Mouse (Mus musculus) liver, embryonic 12.5 days (tissue): Measurements from ENCODE around the gene Atp2c2. TPM values are rescaled to one million over a fixed set of nuclear protein-coding genes. Genes with fewer than 3 reads are reported as not detected.

ENCODE experiments used
- ATAC-seq: fragments of 200-750 bp; cut with Nextera tagmentation; 2 replicates; pipeline ENCODE4 v1.8.0; 2017; ENCODE audit warnings: moderate number of reproducible peaks, mild to moderate bottlenecking, moderate library complexity
- H3K27ac ChIP-seq: fragments of 300-500 bp; sonication (generic); 2 replicates; pipeline ENCODE4 v1.5.1; 2016; ENCODE audit warnings: mild to moderate bottlenecking
- H3K27me3 ChIP-seq: fragments of 300-500 bp; sonication (generic); replicated peaks from 2 replicates; pipeline ENCODE4 v1.6.1; 2016; ENCODE audit warnings: mild to moderate bottlenecking, moderate library complexity
- H3K36me3 ChIP-seq: fragments of 300-500 bp; sonication (generic); 2 replicates; pipeline ENCODE4 v1.6.1; 2016; ENCODE audit warnings: mild to moderate bottlenecking, moderate library complexity
- H3K4me1 ChIP-seq: fragments of 300-500 bp; sonication (generic); 2 replicates; pipeline ENCODE4 v1.6.1; 2016
- H3K4me2 ChIP-seq: fragments of 300-500 bp; sonication (generic); 2 replicates; pipeline ENCODE4 v1.6.1; 2016; ENCODE audit warnings: mild to moderate bottlenecking, moderate library complexity
- H3K4me3 ChIP-seq: fragments of 300-500 bp; sonication (generic); 2 replicates; pipeline ENCODE4 v1.5.1; 2016; ENCODE audit warnings: mild to moderate bottlenecking, moderate library complexity
- H3K9ac ChIP-seq: fragments of 300-500 bp; sonication (generic); 2 replicates; pipeline ENCODE4 v1.6.1; 2016; ENCODE audit warnings: mild to moderate bottlenecking, moderate library complexity
- H3K9me3 ChIP-seq: fragments of 300-500 bp; sonication (generic); replicated peaks from 2 replicates; pipeline ENCODE4 v1.6.1; 2016; ENCODE audit warnings: mild to moderate bottlenecking, moderate library complexity
- WGBS: fragments of 180-500 bp; shearing (Covaris S2); methylation state at CpG from one replicate; pipeline ENCODE4 v1.1.7; 2016; ENCODE audit not compliant: insufficient replicate concordance; 5-methylcytosine and 5-hydroxymethylcytosine counted together
- polyA plus RNA-seq: library from polyadenylated mRNA; unstranded; fragments of >200 nt; fragmentation: Nextera tagmentation; extraction: Ambion mirVana; gene quantifications from 2 replicates; pipeline ENCODE4 v1.2.1, GENCODE M21; 2016

Atp2c2 gene
- polyA plus RNA-seq, 1 experiment from 2014 or later = 0.14 TPM

GRCm38 (mm10) chr8:119727093-119727492 lies 27.3 kb downstream of the Atp2c2 start:
- H3K9ac ChIP-seq = no peak overlapping the region
- peaks cover 16% of the 10 kb centered on the region for H3K4me1 ChIP-seq
- H3K27me3 ChIP-seq = peaks cover 38% of the 10 kb centered on the region
- H3K4me3 ChIP-seq = no peak overlapping the region
- WGBS = 37% methylated on average over 8 of the region's 8 CpGs
- H3K9me3 ChIP-seq = no peaks in the 10 kb centered on the region
- peak; percentile 66; the same call in 1 of the 2 replicates for ATAC-seq
- H3K4me2 ChIP-seq = peak overlapping the region; percentile 23
- no peak overlapping the region for H3K27ac ChIP-seq
- H3K36me3 ChIP-seq = no peaks in the 10 kb centered on the region

DNA sequence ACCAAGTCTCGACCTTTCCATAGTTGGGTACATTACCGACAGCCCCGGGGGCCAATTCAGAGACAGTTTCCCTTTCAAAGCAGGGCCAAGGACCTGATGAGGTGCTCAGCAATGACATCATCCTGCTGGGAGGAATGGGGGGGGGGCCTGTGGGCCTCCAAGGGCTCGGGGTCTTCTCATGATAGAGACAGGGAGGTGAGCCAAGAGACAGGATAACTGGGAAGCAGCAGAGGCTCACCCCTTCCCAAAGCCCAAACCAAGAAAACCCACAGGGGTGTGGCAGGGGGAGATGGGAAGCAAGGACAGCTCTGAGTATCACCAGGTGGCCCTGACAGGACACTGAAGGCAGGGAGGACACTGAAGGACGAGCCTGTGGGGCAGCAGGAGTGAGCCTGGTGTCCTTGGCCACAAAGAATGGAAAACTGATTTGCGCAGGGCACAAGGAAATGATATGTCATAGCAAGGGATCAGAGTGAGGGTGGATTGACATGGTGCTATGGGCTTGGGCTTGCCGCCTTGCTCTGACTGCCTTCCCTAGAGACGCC lies 28.6 kb downstream of the Atp2c2 start:
- no peaks in the 10 kb centered on the region for H3K36me3 ChIP-seq
- ATAC-seq = no peak
- no peak overlapping the region for H3K4me3 ChIP-seq
- H3K9ac ChIP-seq = no peak overlapping the region
- no peak overlapping the region for H3K4me2 ChIP-seq
- no peaks in the 10 kb centered on the region for H3K9me3 ChIP-seq
- WGBS = 66% methylated on average over 8 of the region's 8 CpGs
- H3K4me1 ChIP-seq = peaks cover 16% of the 10 kb centered on the region
- no peak overlapping the region for H3K27ac ChIP-seq
- H3K27me3 ChIP-seq = peaks cover 31% of the 10 kb centered on the region

GRCm38 (mm10) chr8:119732072-119732471 lies 32.3 kb downstream of the Atp2c2 start:
- no peak for ATAC-seq
- no peak overlapping the region for H3K4me3 ChIP-seq
- no peaks in the 10 kb centered on the region for H3K36me3 ChIP-seq
- H3K27me3 ChIP-seq = peaks cover 32% of the 10 kb centered on the region
- H3K9ac ChIP-seq = no peak overlapping the region
- 66% methylated on average over 13 of the region's 13 CpGs for WGBS
- no peak overlapping the region for H3K4me2 ChIP-seq
- H3K4me1 ChIP-seq = peaks cover 5% of the 10 kb centered on the region
- H3K9me3 ChIP-seq = no peaks in the 10 kb centered on the region
- no peak overlapping the region for H3K27ac ChIP-seq

GRCm38 (mm10) chr8:119736348-119736917 lies 36.6 kb downstream of the Atp2c2 start:
- Histone ChIP-seq H3K36me3 (no peaks in the 10 kb centered on the region), H3K4me1 (peaks cover 17% of the 10 kb centered on the region), H3K4me3 (no peak overlapping the region), H3K27me3 (peaks cover 21% of the 10 kb centered on the region), H3K27ac (no peak overlapping the region), H3K9ac (no peak overlapping the region), H3K9me3 (no peaks in the 10 kb centered on the region), H3K4me2 (no peak overlapping the region)
- WGBS = 67% methylated on average over 10 of the region's 10 CpGs
- ATAC-seq = no peak

- H3K4me3 ChIP-seq = no peak overlapping the region
- no peaks in the 10 kb centered on the region for H3K9me3 ChIP-seq
- no peak overlapping the region for H3K4me2 ChIP-seq
- no peak for ATAC-seq
- peaks cover 13% of the 10 kb centered on the region; the same call in 1 of the 2 replicates for H3K27me3 ChIP-seq
- 55% methylated on average over 11 of the region's 11 CpGs for WGBS
- H3K4me1 ChIP-seq = peaks cover 17% of the 10 kb centered on the region
- H3K27ac ChIP-seq = no peak overlapping the region
- H3K9ac ChIP-seq = no peak overlapping the region
- H3K36me3 ChIP-seq = no peaks in the 10 kb centered on the region
These were observed 37.5 kb downstream of the Atp2c2 start for GRCm38 (mm10) chr8:119737093-119737900.

DNA sequence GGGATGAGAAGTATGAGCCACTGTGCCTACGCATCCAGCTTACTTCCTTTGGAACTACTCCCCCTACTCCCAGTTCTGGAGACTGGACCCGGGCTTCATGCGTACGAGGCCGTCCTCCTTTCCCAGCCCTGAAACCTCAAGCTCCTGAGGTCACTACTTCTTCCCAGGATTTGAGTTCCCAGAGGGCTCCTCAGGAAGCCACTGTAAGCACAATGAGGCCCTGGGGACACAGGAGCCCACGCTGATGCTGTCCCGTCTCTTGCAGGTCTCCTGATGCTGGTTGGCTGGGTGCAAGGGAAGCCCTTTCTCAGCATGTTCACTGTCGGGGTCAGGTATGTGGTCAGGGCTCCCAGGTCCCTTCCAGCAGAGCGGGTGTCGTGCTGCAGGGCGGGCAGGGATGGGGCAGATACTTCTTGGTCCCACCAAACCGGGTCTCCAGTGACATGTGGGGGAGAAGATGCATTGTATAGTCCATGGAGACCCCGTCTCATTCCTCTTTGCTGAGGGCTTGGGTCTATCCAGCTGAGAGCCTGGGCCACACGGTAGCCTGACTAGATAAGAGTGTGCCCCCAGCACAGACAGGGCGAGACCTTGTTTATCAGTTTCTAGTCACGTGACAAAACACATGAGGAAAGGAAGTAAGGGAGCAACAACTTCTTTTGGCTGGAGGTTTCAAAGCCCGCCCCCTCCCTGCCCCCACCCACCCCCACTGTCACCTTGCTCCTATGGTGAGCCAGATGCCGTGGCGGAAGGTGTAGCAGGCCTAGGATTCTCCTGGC lies 38.5 kb downstream of the Atp2c2 start:
- Histone ChIP-seq H3K4me3 (no peak overlapping the region), H3K4me1 (peaks cover 17% of the 10 kb centered on the region), H3K9ac (no peak overlapping the region), H3K9me3 (no peaks in the 10 kb centered on the region), H3K4me2 (peak overlapping the region; percentile 24; the same call in 1 of the 2 replicates), H3K27ac (no peak overlapping the region), H3K27me3 (0 out of 2 replicates have a peak, but pooled peaks cover 7% of the 10 kb centered on the region), H3K36me3 (no peaks in the 10 kb centered on the region)
- 46% methylated on average over 19 of the region's 19 CpGs for WGBS
- ATAC-seq = peak; percentile 61; the same call in 1 of the 2 replicates

DNA sequence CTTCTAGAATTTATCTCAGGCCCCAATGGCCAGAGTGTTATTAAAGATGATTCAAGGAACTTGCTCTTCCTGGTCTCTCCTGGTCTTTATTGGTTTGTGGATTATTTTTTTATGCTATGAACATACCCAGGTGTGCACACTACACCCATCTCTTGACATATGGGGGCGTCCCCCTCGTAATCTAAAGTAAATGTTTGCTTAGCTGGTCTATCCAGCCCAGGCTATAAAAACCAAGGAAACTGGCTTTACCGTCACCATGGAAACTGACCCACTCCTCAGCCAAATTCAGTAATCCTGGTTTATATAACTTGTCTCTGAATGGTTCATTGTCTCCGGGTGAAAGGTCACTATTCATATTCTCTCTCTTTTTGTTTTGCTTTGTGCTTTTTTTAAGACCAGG lies 40.8 kb downstream of the Atp2c2 start:
- no peak overlapping the region for H3K4me3 ChIP-seq
- H3K4me1 ChIP-seq = peaks cover 17% of the 10 kb centered on the region
- no peak overlapping the region for H3K9ac ChIP-seq
- no peak overlapping the region for H3K4me2 ChIP-seq
- no peak overlapping the region for H3K27ac ChIP-seq
- no peak for ATAC-seq
- no peaks in the 10 kb centered on the region for H3K36me3 ChIP-seq
- H3K27me3 ChIP-seq = no peaks in the 10 kb centered on the region
- H3K9me3 ChIP-seq = no peaks in the 10 kb centered on the region
- WGBS = 60% methylated on average over 4 of the region's 4 CpGs

DNA sequence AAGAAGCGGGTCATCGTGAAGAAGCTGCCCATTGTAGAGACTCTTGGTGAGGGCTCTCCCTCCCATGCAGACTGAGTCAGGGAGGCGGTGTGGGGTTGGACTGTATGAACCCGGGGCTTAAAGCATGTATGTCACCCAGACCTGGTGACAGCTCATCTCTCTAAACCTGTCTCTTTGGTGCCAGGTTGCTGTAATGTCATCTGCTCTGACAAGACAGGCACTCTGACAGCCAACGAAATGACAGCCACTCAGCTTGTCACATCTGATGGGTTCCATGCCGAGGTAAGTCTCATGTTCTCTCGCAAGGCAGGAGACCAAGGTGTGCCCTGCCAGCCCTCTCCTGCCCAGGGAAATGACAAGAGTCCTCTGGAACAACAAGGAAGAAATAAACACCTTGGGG lies 42.6 kb downstream of the Atp2c2 start:
- H3K27me3 ChIP-seq = no peaks in the 10 kb centered on the region
- WGBS = 71% methylated on average over 7 of the region's 7 CpGs
- no peak overlapping the region for H3K9ac ChIP-seq
- peaks cover 17% of the 10 kb centered on the region for H3K4me1 ChIP-seq
- no peak overlapping the region for H3K4me3 ChIP-seq
- no peak for ATAC-seq
- H3K9me3 ChIP-seq = no peaks in the 10 kb centered on the region
- no peak overlapping the region for H3K4me2 ChIP-seq
- H3K27ac ChIP-seq = no peak overlapping the region
- H3K36me3 ChIP-seq = no peaks in the 10 kb centered on the region

- Histone ChIP-seq H3K27ac (no peak overlapping the region), H3K36me3 (no peaks in the 10 kb centered on the region), H3K4me3 (no peak overlapping the region), H3K9me3 (no peaks in the 10 kb centered on the region), H3K4me2 (no peak overlapping the region), H3K4me1 (peaks cover 11% of the 10 kb centered on the region), H3K27me3 (no peaks in the 10 kb centered on the region), H3K9ac (no peak overlapping the region)
- 0 out of 2 replicates have a peak, but pooled peaks have one; percentile 19 for ATAC-seq
- WGBS = 46% methylated on average over 13 of the region's 13 CpGs
These were observed 43.6 kb downstream of the Atp2c2 start for GRCm38 (mm10) chr8:119743291-119744026.

GRCm38 (mm10) chr8:119744604-119745003 lies 44.8 kb downstream of the Atp2c2 start:
- WGBS = 52% methylated on average over 4 of the region's 4 CpGs
- no peak overlapping the region for H3K4me3 ChIP-seq
- no peaks in the 10 kb centered on the region for H3K36me3 ChIP-seq
- no peaks in the 10 kb centered on the region for H3K4me1 ChIP-seq
- H3K27ac ChIP-seq = no peak overlapping the region
- no peak for ATAC-seq
- no peak overlapping the region for H3K4me2 ChIP-seq
- H3K27me3 ChIP-seq = no peaks in the 10 kb centered on the region
- no peaks in the 10 kb centered on the region for H3K9me3 ChIP-seq
- no peak overlapping the region for H3K9ac ChIP-seq
